Mouse (Mus musculus): ENCODE measurements around the gene Gm2431. TPM values are rescaled to one million over a fixed set of nuclear protein-coding genes. Genes with fewer than 3 reads are reported as not detected.
"Not testable (repeated sequence)": the region's sequence is repeated elsewhere in the genome, so short reads cannot be mapped to it uniquely, and the experiment has no call there.

Gm2431 gene
- polyA plus RNA-seq, 1 experiment from 2014 or later: not detected

- not testable (repeated sequence) for H3K9ac ChIP-seq (replicated peaks); ATAC-seq (ENCODE audit: low FRiP score); H3K36me3 ChIP-seq; H3K4me3 ChIP-seq (replicated peaks); H3K27ac ChIP-seq (replicated peaks); H3K4me2 ChIP-seq; H3K9me3 ChIP-seq (replicated peaks)
- Histone ChIP-seq H3K27me3 (replicated peaks) (peaks cover 10% of the 10 kb centered on the region), H3K4me1 (peaks cover 11% of the 10 kb centered on the region)
- WGBS: 70% methylated on average over 1 of the region's 1 CpGs
Observed at GRCm38 (mm10) chr7:142279291-142279690, 21.1 kb upstream of the Gm2431 start.

- peaks cover 10% of the 10 kb centered on the region for H3K27me3 ChIP-seq (replicated peaks)
- H3K4me3 ChIP-seq (replicated peaks); H3K4me2 ChIP-seq; H3K9ac ChIP-seq (replicated peaks); H3K27ac ChIP-seq (replicated peaks); H3K36me3 ChIP-seq; ATAC-seq (ENCODE audit: low FRiP score); H3K4me1 ChIP-seq; H3K9me3 ChIP-seq (replicated peaks): not testable (repeated sequence)
- 0% methylated on average over 3 of the region's 3 CpGs for WGBS
Observed at GRCm38 (mm10) chr7:142278183-142278582, 20.0 kb upstream of the Gm2431 start.

GRCm38 (mm10) chr7:142274263-142274662 is 16.1 kb upstream of the Gm2431 start, which contains the start of gene Gm4559:
TSS of gene Gm4559 (minus strand) at chr7:142274363.
- not testable (repeated sequence) for ATAC-seq (ENCODE audit: low FRiP score); H3K9me3 ChIP-seq (replicated peaks); H3K4me2 ChIP-seq; H3K36me3 ChIP-seq; H3K9ac ChIP-seq (replicated peaks); H3K4me1 ChIP-seq; H3K4me3 ChIP-seq (replicated peaks); H3K27me3 ChIP-seq (replicated peaks); H3K27ac ChIP-seq (replicated peaks)

- Histone ChIP-seq H3K9ac (replicated peaks) (no peak overlapping the region), H3K36me3 (no peaks in the 10 kb centered on the region), H3K9me3 (replicated peaks) (no peaks in the 10 kb centered on the region), H3K4me3 (replicated peaks) (no peak overlapping the region), H3K4me1 (no peaks in the 10 kb centered on the region), H3K4me2 (no peak overlapping the region), H3K27me3 (replicated peaks) (peaks cover 2% of the 10 kb centered on the region; the same call in 1 of the 2 replicates), H3K27ac (replicated peaks) (no peak overlapping the region)
- no peak for ATAC-seq (ENCODE audit: low FRiP score)
- WGBS: 2% methylated on average over 2 of the region's 2 CpGs
Observed at GRCm38 (mm10) chr7:142255517-142255916, 2.6 kb downstream of the Gm2431 start.

GRCm38 (mm10) chr7:142249824-142250223 is 8.3 kb downstream of the Gm2431 start:
- Histone ChIP-seq H3K4me1 (no peaks in the 10 kb centered on the region), H3K9ac (replicated peaks) (no peak overlapping the region), H3K27me3 (replicated peaks) (peaks cover 5% of the 10 kb centered on the region; the same call in 1 of the 2 replicates), H3K4me3 (replicated peaks) (no peak overlapping the region), H3K36me3 (no peaks in the 10 kb centered on the region), H3K9me3 (replicated peaks) (no peaks in the 10 kb centered on the region), H3K27ac (replicated peaks) (no peak overlapping the region), H3K4me2 (no peak overlapping the region)
- no peak for ATAC-seq (ENCODE audit: low FRiP score)
- WGBS: 0% methylated on average over 1 of the region's 1 CpGs

- H3K4me1 ChIP-seq: no peaks in the 10 kb centered on the region
Observed at GRCm38 (mm10) chr7:142240978-142241377, 17.2 kb downstream of the Gm2431 start, which contains the start of gene Gm40460. TSS of gene Gm40460 (minus strand) at chr7:142241078.

GRCm38 (mm10) chr7:142231540-142231939 is 26.6 kb downstream of the Gm2431 start:
- no peak overlapping the region for H3K4me3 ChIP-seq (replicated peaks)
- no peak overlapping the region for H3K27ac ChIP-seq (replicated peaks)
- H3K9me3 ChIP-seq (replicated peaks): no peaks in the 10 kb centered on the region
- no peaks in the 10 kb centered on the region for H3K4me1 ChIP-seq
- H3K27me3 ChIP-seq (replicated peaks): no peaks in the 10 kb centered on the region
- no peaks in the 10 kb centered on the region for H3K36me3 ChIP-seq
- ATAC-seq (ENCODE audit: low FRiP score): no peak
- 33% methylated on average over 1 of the region's 1 CpGs for WGBS
- no peak overlapping the region for H3K9ac ChIP-seq (replicated peaks)
- no peak overlapping the region for H3K4me2 ChIP-seq

More at GRCm38 (mm10) chr7:142240978-142241377, 17.2 kb downstream of the Gm2431 start, which contains the start of gene Gm40460:
- Histone ChIP-seq H3K4me3 (replicated peaks) (no peak within 1 kb of the TSS), H3K4me2 (no peak within 1 kb of the TSS), H3K9me3 (replicated peaks) (no peaks in the 10 kb centered on the region), H3K36me3 (no peaks in the 10 kb centered on the region), H3K9ac (replicated peaks) (no peak within 1 kb of the TSS), H3K27me3 (replicated peaks) (no peaks in the 10 kb centered on the region), H3K27ac (replicated peaks) (no peak within 1 kb of the TSS)
- no peak for ATAC-seq (ENCODE audit: low FRiP score)
- 53% methylated on average over 2 of the region's 2 CpGs for WGBS

- H3K9ac ChIP-seq (replicated peaks); H3K4me1 ChIP-seq; H3K36me3 ChIP-seq; H3K4me3 ChIP-seq (replicated peaks); ATAC-seq (ENCODE audit: low FRiP score); H3K27me3 ChIP-seq (replicated peaks); H3K4me2 ChIP-seq; H3K27ac ChIP-seq (replicated peaks); H3K9me3 ChIP-seq (replicated peaks): not testable (repeated sequence)
- 50% methylated on average over 3 of the region's 3 CpGs for WGBS
Observed at GRCm38 (mm10) chr7:142229871-142230270, 28.3 kb downstream of the Gm2431 start, which contains the start of gene Krtap5-5. TSS of gene Krtap5-5 (minus strand) at chr7:142229971.

GRCm38 (mm10) chr7:142224518-142224917 is 33.6 kb downstream of the Gm2431 start:
- no peak for ATAC-seq (ENCODE audit: low FRiP score)
- H3K36me3 ChIP-seq: no peaks in the 10 kb centered on the region
- no peaks in the 10 kb centered on the region for H3K4me1 ChIP-seq
- H3K4me2 ChIP-seq: no peak overlapping the region
- no peaks in the 10 kb centered on the region for H3K27me3 ChIP-seq (replicated peaks)
- no peak overlapping the region for H3K9ac ChIP-seq (replicated peaks)
- 58% methylated on average over 2 of the region's 2 CpGs for WGBS
- no peak overlapping the region for H3K27ac ChIP-seq (replicated peaks)
- no peaks in the 10 kb centered on the region for H3K9me3 ChIP-seq (replicated peaks)
- no peak overlapping the region for H3K4me3 ChIP-seq (replicated peaks)

GRCm38 (mm10) chr7:142212136-142212535 is 46.0 kb downstream of the Gm2431 start:
- H3K27ac ChIP-seq (replicated peaks); ATAC-seq (ENCODE audit: low FRiP score): not testable (repeated sequence)
- 57% methylated on average over 1 of the region's 1 CpGs for WGBS

GRCm38 (mm10) chr7:142211559-142211958 is 46.6 kb downstream of the Gm2431 start, which contains the start of gene Gm7579:
TSS of gene Gm7579 (plus strand) at chr7:142211859.
- Histone ChIP-seq H3K9ac (replicated peaks) (no peak within 1 kb of the TSS), H3K27ac (replicated peaks) (no peak within 1 kb of the TSS), H3K36me3 (no peaks in the 10 kb centered on the region), H3K4me2 (no peak within 1 kb of the TSS), H3K4me1 (no peaks in the 10 kb centered on the region), H3K9me3 (replicated peaks) (no peaks in the 10 kb centered on the region), H3K27me3 (replicated peaks) (no peaks in the 10 kb centered on the region), H3K4me3 (replicated peaks) (no peak within 1 kb of the TSS)
- ATAC-seq (ENCODE audit: low FRiP score): no peak
- WGBS: 64% methylated on average over 1 of the region's 1 CpGs

More at GRCm38 (mm10) chr7:142212136-142212535, 46.0 kb downstream of the Gm2431 start:
- H3K27me3 ChIP-seq (replicated peaks); H3K9me3 ChIP-seq (replicated peaks); H3K4me2 ChIP-seq; H3K4me1 ChIP-seq; H3K9ac ChIP-seq (replicated peaks); H3K36me3 ChIP-seq; H3K4me3 ChIP-seq (replicated peaks): not testable (repeated sequence)
